In the genomic region with DNA sequence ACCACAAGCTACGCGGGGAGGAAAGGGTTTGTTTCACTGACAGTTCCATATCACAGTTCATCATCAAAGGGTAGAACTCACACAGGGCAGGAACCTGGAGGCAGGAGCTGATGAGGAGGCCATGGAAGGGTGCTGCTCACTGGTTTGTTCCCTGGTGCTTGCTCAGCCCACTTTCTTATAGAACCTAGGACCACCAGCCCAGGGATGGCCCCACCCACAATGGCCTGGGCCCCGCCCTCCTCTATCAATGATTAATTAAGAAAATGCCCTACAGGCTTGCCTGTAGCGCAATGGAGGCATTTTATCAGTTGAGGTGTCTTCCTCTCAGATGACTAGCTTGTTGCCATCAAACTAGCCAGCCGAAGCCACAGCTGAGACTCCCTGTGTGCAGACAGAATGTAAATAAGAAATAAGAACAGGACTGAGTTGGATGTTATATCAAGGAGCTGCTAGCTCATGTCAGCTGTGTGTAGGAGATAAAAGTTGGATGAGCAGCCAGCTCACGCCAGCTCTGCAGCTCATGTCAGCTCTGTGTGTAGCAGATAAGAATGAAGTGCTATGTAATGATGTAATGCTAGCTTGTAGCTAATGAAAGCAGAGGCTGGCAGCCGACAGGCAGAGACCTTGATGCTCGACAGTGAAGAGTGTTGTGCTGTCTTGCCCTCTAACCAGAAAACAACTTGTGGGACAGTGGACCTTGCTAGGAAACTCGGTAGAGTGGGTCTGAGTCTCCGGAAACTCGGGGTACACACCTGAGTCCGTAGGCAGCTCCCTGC, we compare ENCODE assay signal across 8 mouse cellular contexts.
DNase-seq lines count a peak whose midpoint lies in the region; ATAC-seq lines count a peak whose summit lies in the region.
"Had no signal": no experiment of that assay in that cellular context is flagged by ENCODE, and none has a peak within 500 bp of the region (broad histone marks: within the 10 kb centered on the region; RNA-seq: fewer than 3 reads in every experiment).

No protein-coding gene starts in this region.

- no peak overlapping the region for H3K9ac ChIP-seq in heart, embryonic 14.5 days (ENCODE audit: low read length)

- DNase-seq in spleen, adult 12 weeks (ENCODE audit: low spot score): peak; percentile 73
- no peak for DNase-seq in spleen, adult 18-20 months
- DNase-seq in testis, postnatal 10 days (ENCODE audit: low spot score): no peak
- no peak for DNase-seq in cerebellum, postnatal 10 days

- ATAC-seq in heart, embryonic 14.5 days (ENCODE audit: insufficient number of reproducible peaks, insufficient read depth, low FRiP score, low read depth): peak; percentile 87
- no peak for ATAC-seq in cerebellum, adult (ENCODE audit: insufficient number of reproducible peaks, low FRiP score, low TSS enrichment)

- peak overlapping the region; percentile 21 for H3K4me2 ChIP-seq in heart, embryonic 14.5 days (ENCODE audit: low read length)

- H3K27ac ChIP-seq in heart, embryonic 14.5 days (replicated peaks in 1 of 2; ENCODE audit: control insufficient read depth in 1 of 2, insufficient read depth in 1 of 2, low read depth in 2 of 2, low read length in 2 of 2): peak overlapping the region; percentile 76 to 91
- H3K27ac ChIP-seq: left cerebral cortex, adult 2 months had no signal

- no peaks in the 10 kb centered on the region for H3K27me3 ChIP-seq in heart, embryonic 14.5 days (ENCODE audit: control insufficient read depth, insufficient read depth, low read length)
- no peaks in the 10 kb centered on the region for H3K27me3 ChIP-seq in megakaryocyte, embryonic 14.5 days (replicated peaks)

- WGBS in heart, embryonic 14.5 days: 35% methylated on average over 12 of the region's 12 CpGs

- H3K4me1 ChIP-seq in heart, embryonic 14.5 days (ENCODE audit: control insufficient read depth in 2 of 2, insufficient read depth in 2 of 2, low read length in 2 of 2): peaks cover 22 to 31% of the 10 kb centered on the region in 2 experiments
- H3K4me1 ChIP-seq in megakaryocyte, embryonic 14.5 days: peaks cover 75% of the 10 kb centered on the region

- no peaks in the 10 kb centered on the region for H3K9me3 ChIP-seq in heart, embryonic 14.5 days (ENCODE audit: control insufficient read depth, low read length)
- no peaks in the 10 kb centered on the region for H3K9me3 ChIP-seq in megakaryocyte, embryonic 14.5 days

- no peaks in the 10 kb centered on the region for H3K36me3 ChIP-seq in heart, embryonic 14.5 days (ENCODE audit: control insufficient read depth, insufficient read depth, low read length)
- H3K36me3 ChIP-seq in megakaryocyte, embryonic 14.5 days (replicated peaks; ENCODE audit: low read length): no peaks in the 10 kb centered on the region

- H3K4me3 ChIP-seq in heart, embryonic 14.5 days (ENCODE audit: control insufficient read depth in 1 of 2, insufficient read depth in 1 of 2, low read depth in 1 of 2, low read length in 2 of 2): no peak overlapping the region
- peak overlapping the region; percentile 83 for H3K4me3 ChIP-seq in megakaryocyte, embryonic 14.5 days (replicated peaks)
- H3K4me3 ChIP-seq: left cerebral cortex, adult 2 months had no signal
